Mouse (Mus musculus): ENCODE measurements around the gene Vps11. TPM values are rescaled to one million over a fixed set of nuclear protein-coding genes. Genes with fewer than 3 reads are reported as not detected.
"Not testable (repeated sequence)": the region's sequence is repeated elsewhere in the genome, so short reads cannot be mapped to it uniquely, and the experiment has no call there.

The Vps11 gene
- 19.2 and 19.4 TPM in 2 replicates for polyA plus RNA-seq (2012; rRNA removed)

DNA sequence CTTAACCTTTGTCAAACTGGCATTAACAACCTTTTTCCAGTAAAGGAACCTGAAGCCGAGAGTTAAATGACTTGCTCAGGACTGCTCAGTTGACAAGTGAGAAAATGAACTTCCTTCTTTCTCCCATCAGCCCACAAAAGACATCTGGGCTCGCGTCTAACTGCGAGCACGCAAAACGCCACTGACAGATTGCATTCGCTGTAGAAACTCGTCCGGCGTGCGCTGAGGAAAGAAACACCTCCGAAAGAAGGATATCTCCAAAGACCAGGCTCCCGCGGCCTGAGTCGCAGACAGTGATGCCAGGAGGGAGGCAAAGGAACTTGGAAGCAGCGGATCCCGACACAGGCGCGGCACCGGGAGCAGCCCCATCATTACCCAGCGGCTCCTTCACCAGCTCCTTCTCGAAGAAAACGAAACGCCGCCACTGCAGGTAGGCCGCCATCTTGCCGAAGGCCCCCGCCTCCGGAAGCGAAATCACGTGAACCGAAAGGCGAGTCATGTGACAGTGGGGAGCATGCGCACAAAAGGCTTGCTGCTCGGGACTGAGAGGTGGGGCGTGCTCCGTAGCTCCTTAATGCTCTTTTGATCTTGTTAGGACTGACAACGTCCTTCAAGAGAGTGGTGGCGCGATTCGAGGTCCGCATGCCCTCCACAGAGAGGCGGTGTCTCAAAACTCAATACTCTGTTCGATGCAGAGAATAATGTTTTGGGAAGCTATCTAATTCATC, at the start of gene Vps11:
Gene Vps11, minus strand, starts transcription at position 481 of the 728 bp plus-strand sequence.
- Histone ChIP-seq H3K27ac (ENCODE audit: control insufficient read depth, insufficient read depth, low read depth, low read length) (peak within 1 kb of the TSS; percentile 96), H3K4me3 (ENCODE audit: control insufficient read depth, low read depth, low read length) (peak within 1 kb of the TSS; percentile 99), H3K4me1 (ENCODE audit: control insufficient read depth, insufficient read depth, low read length) (no peaks in the 10 kb centered on the region), H3K36me3 (ENCODE audit: control insufficient read depth, insufficient read depth, low read length) (peaks cover 7% of the 10 kb centered on the region; the same call in 1 of the 2 replicates), H3K27me3 (ENCODE audit: control insufficient read depth, insufficient read depth, low read length) (no peaks in the 10 kb centered on the region)
- TF ChIP-seq POLR2A (IDR thresholded peaks at IDR 0.05; ENCODE audit: control insufficient read depth, low read depth, low read length) (peak; percentile 84), CTCF (IDR thresholded peaks at IDR 0.05; ENCODE audit: control insufficient read depth, insufficient read depth, insufficient replicate concordance, low read depth, low read length) (no peak)

DNA sequence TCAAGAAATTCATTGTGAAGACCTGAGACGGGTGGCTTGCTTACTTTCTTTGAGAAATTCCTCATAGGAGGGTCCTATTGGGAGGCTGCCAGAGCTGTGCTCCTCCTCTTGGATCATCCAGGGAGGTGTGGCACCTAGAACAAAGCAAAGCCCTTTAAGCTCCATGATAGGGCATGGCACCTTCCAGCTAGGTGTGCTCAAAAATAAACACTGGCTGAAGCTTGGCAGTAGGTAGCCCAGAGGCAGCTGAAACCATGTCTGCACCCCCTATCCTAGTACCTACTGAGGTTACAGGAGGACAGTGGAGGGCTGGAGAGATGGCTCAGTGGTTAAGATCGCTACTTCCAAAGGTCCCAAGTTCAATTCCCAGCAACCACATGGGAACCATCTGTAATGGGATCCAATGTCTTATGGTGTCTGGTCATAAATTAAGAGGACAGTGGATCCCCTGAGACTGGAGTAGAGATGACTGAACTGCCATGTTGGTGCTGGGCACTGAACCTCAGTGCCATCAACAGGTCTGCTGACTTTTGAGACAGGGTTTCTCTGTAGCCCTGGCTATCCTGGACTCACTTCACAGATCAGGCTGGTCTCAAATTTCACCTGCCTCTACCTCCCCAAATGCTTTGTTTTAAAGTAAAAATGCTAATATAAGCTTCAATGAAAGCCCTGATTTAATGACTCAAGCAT, 49.3 kb upstream of the Vps11 start:
- TF ChIP-seq POLR2A (IDR thresholded peaks at IDR 0.05; ENCODE audit: control insufficient read depth, low read depth, low read length) = no peak
- TF ChIP-seq CTCF (IDR thresholded peaks at IDR 0.05; ENCODE audit: control insufficient read depth, insufficient read depth, insufficient replicate concordance, low read depth, low read length) = no peak
- no peak overlapping the region for H3K27ac ChIP-seq (ENCODE audit: control insufficient read depth, insufficient read depth, low read depth, low read length)
- H3K4me3 ChIP-seq (ENCODE audit: control insufficient read depth, low read depth, low read length) = no peak overlapping the region
- H3K36me3 ChIP-seq (ENCODE audit: control insufficient read depth, insufficient read depth, low read length) = no peaks in the 10 kb centered on the region; the same call in 1 of the 2 replicates
- no peaks in the 10 kb centered on the region for H3K4me1 ChIP-seq (ENCODE audit: control insufficient read depth, insufficient read depth, low read length)
- H3K27me3 ChIP-seq (ENCODE audit: control insufficient read depth, insufficient read depth, low read length) = no peaks in the 10 kb centered on the region

DNA sequence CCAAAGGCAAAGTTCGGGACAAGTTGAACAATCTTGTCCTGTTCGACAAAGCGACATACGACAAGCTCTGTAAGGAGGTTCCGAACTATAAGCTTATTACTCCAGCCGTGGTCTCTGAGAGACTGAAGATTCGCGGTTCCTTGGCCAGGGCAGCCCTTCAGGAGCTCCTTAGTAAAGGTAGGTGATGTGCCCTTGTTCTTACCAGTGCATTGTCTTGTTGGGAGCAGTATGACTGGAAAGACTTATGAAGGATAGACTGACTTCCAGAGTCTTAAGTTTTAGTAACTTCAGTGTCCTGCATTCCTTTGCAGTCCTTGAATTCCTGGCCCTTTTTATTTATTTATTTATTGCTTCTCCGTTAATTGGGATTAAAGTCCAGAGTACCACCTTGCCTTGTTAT, 47.2 kb upstream of the Vps11 start:
- H3K4me1 ChIP-seq (ENCODE audit: control insufficient read depth, insufficient read depth, low read length); H3K36me3 ChIP-seq (ENCODE audit: control insufficient read depth, insufficient read depth, low read length); H3K27me3 ChIP-seq (ENCODE audit: control insufficient read depth, insufficient read depth, low read length); H3K27ac ChIP-seq (ENCODE audit: control insufficient read depth, insufficient read depth, low read depth, low read length); H3K4me3 ChIP-seq (ENCODE audit: control insufficient read depth, low read depth, low read length): not testable (repeated sequence)

DNA sequence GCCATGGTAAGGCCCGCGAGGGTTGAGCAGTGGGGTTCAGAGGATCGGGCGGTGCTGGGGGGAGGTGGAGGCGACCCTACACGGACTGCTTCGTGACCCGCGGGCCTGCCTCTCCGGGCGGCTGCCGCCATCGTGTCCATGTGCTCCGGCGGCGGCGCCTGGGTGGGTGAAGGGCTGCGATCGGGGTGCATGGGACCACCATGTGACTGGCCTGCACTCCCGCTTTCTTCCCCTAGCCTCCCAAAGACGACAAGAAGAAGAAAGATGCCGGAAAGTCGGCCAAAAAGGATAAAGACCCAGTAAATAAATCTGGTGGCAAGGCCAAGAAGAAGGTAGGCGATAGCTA, 46.3 kb upstream of the Vps11 start:
- H3K4me3 ChIP-seq (ENCODE audit: control insufficient read depth, low read depth, low read length) = peak overlapping the region; percentile 97
- no peaks in the 10 kb centered on the region for H3K4me1 ChIP-seq (ENCODE audit: control insufficient read depth, insufficient read depth, low read length)
- H3K27me3 ChIP-seq (ENCODE audit: control insufficient read depth, insufficient read depth, low read length) = no peaks in the 10 kb centered on the region
- H3K36me3 ChIP-seq (ENCODE audit: control insufficient read depth, insufficient read depth, low read length) = no peaks in the 10 kb centered on the region; the same call in 1 of the 2 replicates
- H3K27ac ChIP-seq (ENCODE audit: control insufficient read depth, insufficient read depth, low read depth, low read length) = peak overlapping the region; percentile 97
- no peak for TF ChIP-seq CTCF (IDR thresholded peaks at IDR 0.05; ENCODE audit: control insufficient read depth, insufficient read depth, insufficient replicate concordance, low read depth, low read length)
- no peak for TF ChIP-seq POLR2A (IDR thresholded peaks at IDR 0.05; ENCODE audit: control insufficient read depth, low read depth, low read length)

DNA sequence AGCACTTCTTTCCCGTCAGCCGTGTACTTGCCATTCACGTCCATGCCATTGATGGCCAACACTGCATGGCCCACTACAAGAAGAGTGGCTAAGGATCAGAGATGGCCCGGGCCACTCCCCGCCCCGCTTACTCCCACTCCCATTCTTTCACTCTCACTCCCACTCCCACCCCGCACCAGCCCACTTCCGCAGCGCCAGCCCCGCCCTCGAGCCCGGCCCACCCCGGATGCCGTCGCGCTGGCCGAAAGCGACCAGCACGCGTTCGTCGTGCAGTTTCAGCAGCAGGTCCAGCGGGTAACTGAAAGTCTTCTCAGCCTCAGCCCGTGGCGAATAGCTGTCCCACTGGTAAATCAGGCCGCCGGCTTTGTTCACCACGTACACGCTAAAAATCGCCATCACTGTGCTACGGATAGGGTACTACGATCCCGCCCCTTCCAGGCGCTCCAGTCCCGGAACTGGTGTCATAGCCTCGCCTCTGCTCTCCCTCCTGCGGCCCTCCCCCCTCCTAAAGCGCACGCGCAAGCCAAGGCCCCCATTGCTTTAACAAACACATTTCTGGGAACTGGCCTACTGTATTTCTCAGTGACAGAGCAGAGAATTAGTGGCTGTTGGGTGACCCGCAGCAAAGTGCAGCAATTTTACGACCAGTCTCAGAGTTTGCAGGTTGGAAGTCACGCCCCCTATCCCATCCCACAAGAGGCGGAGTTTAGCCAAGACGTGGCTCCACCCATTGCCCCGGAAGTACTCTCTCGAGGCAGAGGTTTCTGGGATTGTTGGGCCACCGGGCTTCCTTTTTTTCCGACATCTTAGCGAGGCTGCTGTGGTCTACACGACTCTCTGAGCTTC, 45.7 kb upstream of the Vps11 start, which contains the start of the genes Rps25 and Trappc4:
Gene Rps25, plus strand, starts transcription at position 234 of the 846 bp plus-strand sequence.
Gene Trappc4, minus strand, starts transcription at position 695 of the 846 bp plus-strand sequence.
- TF ChIP-seq POLR2A (IDR thresholded peaks at IDR 0.05; ENCODE audit: control insufficient read depth, low read depth, low read length) = peak; percentile 63; the same call in 1 of the 2 replicates
- no peak for TF ChIP-seq CTCF (IDR thresholded peaks at IDR 0.05; ENCODE audit: control insufficient read depth, insufficient read depth, insufficient replicate concordance, low read depth, low read length)
- no peaks in the 10 kb centered on the region for H3K4me1 ChIP-seq (ENCODE audit: control insufficient read depth, insufficient read depth, low read length)
- H3K36me3 ChIP-seq (ENCODE audit: control insufficient read depth, insufficient read depth, low read length) = peaks cover 2% of the 10 kb centered on the region
- peak within 1 kb of the TSS; percentile 97 for H3K4me3 ChIP-seq (ENCODE audit: control insufficient read depth, low read depth, low read length)
- no peaks in the 10 kb centered on the region for H3K27me3 ChIP-seq (ENCODE audit: control insufficient read depth, insufficient read depth, low read length)
- H3K27ac ChIP-seq (ENCODE audit: control insufficient read depth, insufficient read depth, low read depth, low read length) = peak within 1 kb of the TSS; percentile 97

DNA sequence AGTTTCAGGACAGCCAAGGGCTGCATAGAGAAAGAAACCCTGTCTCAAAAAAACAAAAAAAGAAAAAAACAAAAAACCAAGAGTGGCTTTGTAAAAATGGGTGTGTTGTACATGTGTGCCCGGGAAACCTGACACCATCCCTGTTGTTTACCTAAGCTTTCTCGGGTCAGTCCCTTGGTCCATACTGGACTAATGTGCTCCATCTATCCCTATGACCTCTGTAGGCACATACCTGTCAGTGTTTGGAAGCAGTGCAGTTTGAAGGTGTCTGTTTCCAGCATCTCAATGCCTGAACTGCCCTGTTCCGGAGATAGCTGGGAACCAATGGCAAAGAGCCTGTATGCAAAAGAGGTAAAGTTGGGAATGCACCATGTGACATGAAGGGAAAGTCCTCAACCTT, 43.5 kb upstream of the Vps11 start:
- Histone ChIP-seq H3K27me3 (ENCODE audit: control insufficient read depth, insufficient read depth, low read length) (no peaks in the 10 kb centered on the region), H3K36me3 (ENCODE audit: control insufficient read depth, insufficient read depth, low read length) (peaks cover 3% of the 10 kb centered on the region), H3K4me3 (ENCODE audit: control insufficient read depth, low read depth, low read length) (no peak overlapping the region), H3K4me1 (ENCODE audit: control insufficient read depth, insufficient read depth, low read length) (no peaks in the 10 kb centered on the region), H3K27ac (ENCODE audit: control insufficient read depth, insufficient read depth, low read depth, low read length) (no peak overlapping the region)
- TF ChIP-seq CTCF (IDR thresholded peaks at IDR 0.05; ENCODE audit: control insufficient read depth, insufficient read depth, insufficient replicate concordance, low read depth, low read length) (no peak), POLR2A (IDR thresholded peaks at IDR 0.05; ENCODE audit: control insufficient read depth, low read depth, low read length) (no peak)

DNA sequence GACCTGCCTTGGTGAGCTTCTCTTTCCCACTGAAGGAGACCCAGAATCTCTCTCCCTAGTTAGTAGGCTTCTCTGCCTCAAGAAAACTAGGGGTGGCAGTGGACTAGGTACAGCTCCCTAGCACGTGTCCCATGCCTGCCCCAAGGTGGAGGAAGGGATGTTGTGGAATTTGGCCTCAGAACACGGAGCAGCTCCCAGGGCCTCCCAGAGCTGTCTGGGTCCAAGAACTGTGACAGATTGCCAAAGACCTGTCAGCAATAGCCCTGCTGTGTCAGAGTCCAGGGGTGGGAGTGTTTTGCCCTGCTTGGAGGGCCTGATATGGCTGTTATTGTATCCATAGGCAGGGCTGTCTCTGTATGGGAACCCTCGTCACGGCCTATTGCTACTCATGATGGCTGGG, 39.6 kb upstream of the Vps11 start:
- no peak for TF ChIP-seq POLR2A (IDR thresholded peaks at IDR 0.05; ENCODE audit: control insufficient read depth, low read depth, low read length)
- no peak for TF ChIP-seq CTCF (IDR thresholded peaks at IDR 0.05; ENCODE audit: control insufficient read depth, insufficient read depth, insufficient replicate concordance, low read depth, low read length)
- H3K4me1 ChIP-seq (ENCODE audit: control insufficient read depth, insufficient read depth, low read length) = peaks cover 3% of the 10 kb centered on the region; the same call in 1 of the 2 replicates
- no peak overlapping the region for H3K27ac ChIP-seq (ENCODE audit: control insufficient read depth, insufficient read depth, low read depth, low read length)
- no peaks in the 10 kb centered on the region for H3K27me3 ChIP-seq (ENCODE audit: control insufficient read depth, insufficient read depth, low read length)
- no peak overlapping the region for H3K4me3 ChIP-seq (ENCODE audit: control insufficient read depth, low read depth, low read length)
- H3K36me3 ChIP-seq (ENCODE audit: control insufficient read depth, insufficient read depth, low read length) = peaks cover 3% of the 10 kb centered on the region

All from testis, adult 2 months (tissue).